Mouse (Mus musculus) frontal cortex, postnatal 25 days (tissue): ENCODE measurements around the gene Cacna1d.

Source experiments
- DNase-seq, 2 experiments: peaks; one replicate each; pipeline ENCODE4 v3.0.0; 2022; ENCODE audit warnings: low spot score in 2 of 2

The Cacna1d gene

GRCm38 (mm10) chr14:30491342-30491741 is at the start of gene Cacna1d:
TSS of gene Cacna1d (minus strand) at chr14:30491455.
- no peak for DNase-seq

GRCm38 (mm10) chr14:30533780-30534450 is 42.7 kb upstream of the Cacna1d start:
- DNase-seq, result no peak

- DNase-seq, result no peak
Measured at GRCm38 (mm10) chr14:30531896-30532295, 40.6 kb upstream of the Cacna1d start.

- DNase-seq, result no peak
Measured at GRCm38 (mm10) chr14:30531431-30531830, 40.2 kb upstream of the Cacna1d start.

- no peak for DNase-seq
Measured at GRCm38 (mm10) chr14:30530726-30531269, 39.5 kb upstream of the Cacna1d start.

GRCm38 (mm10) chr14:30529454-30529853 is 38.2 kb upstream of the Cacna1d start:
- no peak for DNase-seq

- no peak for DNase-seq
Measured at GRCm38 (mm10) chr14:30528961-30529360, 37.7 kb upstream of the Cacna1d start.

- DNase-seq, result no peak
Measured at GRCm38 (mm10) chr14:30528392-30528791, 37.1 kb upstream of the Cacna1d start.

- DNase-seq, result no peak
Measured at GRCm38 (mm10) chr14:30523356-30523755, 32.1 kb upstream of the Cacna1d start.

GRCm38 (mm10) chr14:30519323-30519722 is 28.1 kb upstream of the Cacna1d start:
- DNase-seq, result no peak

- DNase-seq, result no peak
Measured at GRCm38 (mm10) chr14:30515931-30516723, 24.9 kb upstream of the Cacna1d start.

- DNase-seq, result no peak
Measured at GRCm38 (mm10) chr14:30512896-30513295, 21.6 kb upstream of the Cacna1d start.

GRCm38 (mm10) chr14:30510214-30510763 is 19.0 kb upstream of the Cacna1d start:
- no peak for DNase-seq

- no peak for DNase-seq
Measured at GRCm38 (mm10) chr14:30504990-30505389, 13.7 kb upstream of the Cacna1d start.

GRCm38 (mm10) chr14:30498202-30498601 is 6.9 kb upstream of the Cacna1d start:
- no peak for DNase-seq

- DNase-seq, result no peak
Measured at GRCm38 (mm10) chr14:30494998-30495397, 3.7 kb upstream of the Cacna1d start.

- DNase-seq, result no peak
Measured at GRCm38 (mm10) chr14:30493276-30493675, 2.0 kb upstream of the Cacna1d start.

- DNase-seq, result peak; percentile 94 to 95
Measured at GRCm38 (mm10) chr14:30479361-30479948, 11.8 kb downstream of the Cacna1d start, which contains the start of gene Dcp1a. TSS of gene Dcp1a (plus strand) at chr14:30479535.

GRCm38 (mm10) chr14:30474416-30474815 is 16.8 kb downstream of the Cacna1d start:
- DNase-seq, result no peak

GRCm38 (mm10) chr14:30473605-30474004 is 17.6 kb downstream of the Cacna1d start:
- no peak for DNase-seq

- no peak for DNase-seq
Measured at GRCm38 (mm10) chr14:30463312-30463711, 27.9 kb downstream of the Cacna1d start.

GRCm38 (mm10) chr14:30459891-30460523 is 31.2 kb downstream of the Cacna1d start:
- peak; percentile 65 to 74 for DNase-seq
